Comparison of ENCODE assay signal across 8 mouse cellular contexts in genomic region chr11:70525726-70526125, GRCm38 (mm10). TPM values are rescaled to one million over a fixed set of nuclear protein-coding genes. Genes with fewer than 3 reads are reported as not detected.
DNase-seq lines count a peak whose midpoint lies in the region; ATAC-seq and TF ChIP-seq lines count a peak whose summit lies in the region.

No protein-coding gene starts in this region.

- ATAC-seq in lung, embryonic 14.5 days (ENCODE audit: insufficient read depth), result peak; percentile 33
- ATAC-seq in intestine, embryonic 14.5 days (replicated peaks; ENCODE audit: low FRiP score, low TSS enrichment, low read depth), result peak; percentile 54
- ATAC-seq in neural tube, embryonic 13.5 days (ENCODE audit: low read depth), result peak; percentile 32

- DNase-seq in lung, embryonic 14.5 days, result peak; percentile 54
- no peak for DNase-seq in lung, adult 18-20 months
- DNase-seq in embryonic facial prominence, embryonic 10.5 days (ENCODE audit: low spot score), result no peak
- DNase-seq in intestine, embryonic 14.5 days (ENCODE audit: low spot score), result no peak
- no peak for DNase-seq in ovary, postnatal 14 days (ENCODE audit: low spot score)
- DNase-seq in T-cell, adult 2 months (ENCODE audit: low spot score), result no peak
- no peak for DNase-seq in thymus, postnatal 10 days (ENCODE audit: low spot score in 2 of 2)

- no peak overlapping the region; the same call in 1 of the 2 replicates for H3K27ac ChIP-seq in lung, embryonic 14.5 days (ENCODE audit: low read depth)
- H3K27ac ChIP-seq in embryonic facial prominence, embryonic 10.5 days (replicated peaks), result peak overlapping the region; percentile 90
- no peak overlapping the region for H3K27ac ChIP-seq in intestine, embryonic 14.5 days (ENCODE audit: low read depth)
- H3K27ac ChIP-seq in neural tube, embryonic 13.5 days (replicated peaks), result peak overlapping the region; percentile 68

- 2% methylated on average over 12 of the region's 12 CpGs for WGBS in lung, embryonic 14.5 days
- 4% methylated on average over 12 of the region's 12 CpGs for WGBS in embryonic facial prominence, embryonic 10.5 days
- WGBS in intestine, embryonic 14.5 days, result 2% methylated on average over 12 of the region's 12 CpGs
- 2% methylated on average over 12 of the region's 12 CpGs for WGBS in neural tube, embryonic 13.5 days

- peaks cover 32% of the 10 kb centered on the region for H3K36me3 ChIP-seq in lung, embryonic 14.5 days (ENCODE audit: insufficient read depth)
- H3K36me3 ChIP-seq in embryonic facial prominence, embryonic 10.5 days (replicated peaks), result peaks cover 38% of the 10 kb centered on the region
- peaks cover 31% of the 10 kb centered on the region for H3K36me3 ChIP-seq in intestine, embryonic 14.5 days (ENCODE audit: control insufficient read depth, insufficient read depth, low read length)
- peaks cover 30% of the 10 kb centered on the region for H3K36me3 ChIP-seq in neural tube, embryonic 13.5 days

- no peaks in the 10 kb centered on the region for H3K27me3 ChIP-seq in lung, embryonic 14.5 days (ENCODE audit: insufficient read depth, low read length)
- 0 out of 2 replicates have a peak, but pooled peaks cover 6% of the 10 kb centered on the region for H3K27me3 ChIP-seq in embryonic facial prominence, embryonic 10.5 days (replicated peaks; ENCODE audit: low read depth, poor library complexity, severe bottlenecking)
- H3K27me3 ChIP-seq in intestine, embryonic 14.5 days (replicated peaks; ENCODE audit: control insufficient read depth, insufficient read depth, low read length), result no peaks in the 10 kb centered on the region
- H3K27me3 ChIP-seq in neural tube, embryonic 13.5 days, result no peaks in the 10 kb centered on the region

- H3K4me3 ChIP-seq in lung, embryonic 14.5 days (ENCODE audit: low read depth, low read length), result peak overlapping the region; percentile 75
- H3K4me3 ChIP-seq in embryonic facial prominence, embryonic 10.5 days, result peak overlapping the region; percentile 82
- H3K4me3 ChIP-seq in intestine, embryonic 14.5 days (ENCODE audit: low read depth, low read length), result peak overlapping the region; percentile 68
- H3K4me3 ChIP-seq in neural tube, embryonic 13.5 days, result peak overlapping the region; percentile 69

- no peak for TF ChIP-seq CTCF in lung, embryonic 14.5 days (IDR thresholded peaks at IDR 0.05; ENCODE audit: low read depth)

- H3K9ac ChIP-seq in lung, embryonic 14.5 days, result peak overlapping the region; percentile 73
- peak overlapping the region; percentile 66 for H3K9ac ChIP-seq in intestine, embryonic 14.5 days (ENCODE audit: low read length)
- peak overlapping the region; percentile 87 for H3K9ac ChIP-seq in neural tube, embryonic 13.5 days

- peaks cover 4% of the 10 kb centered on the region; the same call in 1 of the 2 replicates for H3K4me1 ChIP-seq in lung, embryonic 14.5 days (ENCODE audit: insufficient read depth)
- peaks cover 9% of the 10 kb centered on the region for H3K4me1 ChIP-seq in embryonic facial prominence, embryonic 10.5 days
- peaks cover 5% of the 10 kb centered on the region for H3K4me1 ChIP-seq in intestine, embryonic 14.5 days (replicated peaks; ENCODE audit: control insufficient read depth, insufficient read depth, low read length)
- peaks cover 20% of the 10 kb centered on the region for H3K4me1 ChIP-seq in neural tube, embryonic 13.5 days (replicated peaks)

- H3K4me2 ChIP-seq in lung, embryonic 14.5 days, result peak overlapping the region; percentile 86
- peak overlapping the region; percentile 66 for H3K4me2 ChIP-seq in intestine, embryonic 14.5 days (ENCODE audit: low read length)
- peak overlapping the region; percentile 83 for H3K4me2 ChIP-seq in neural tube, embryonic 13.5 days

- no peaks in the 10 kb centered on the region for H3K9me3 ChIP-seq in lung, embryonic 14.5 days (ENCODE audit: low read depth, low read length)
- H3K9me3 ChIP-seq in embryonic facial prominence, embryonic 10.5 days, result no peaks in the 10 kb centered on the region
- H3K9me3 ChIP-seq in intestine, embryonic 14.5 days (ENCODE audit: control insufficient read depth, low read length), result no peaks in the 10 kb centered on the region
- H3K9me3 ChIP-seq in neural tube, embryonic 13.5 days, result no peaks in the 10 kb centered on the region

RNA-seq across cellular contexts. Expression of gene Psmb6, which starts 0.6 kb away (rescaled TPM):
- 778 and 813 TPM in 2 replicates for polyA plus RNA-seq in lung, embryonic 14.5 days (2014; fragmentation: Nextera tagmentation; extraction: Ambion mirVana)
- polyA plus RNA-seq in embryonic facial prominence, embryonic 10.5 days (2016; fragmentation: Nextera tagmentation; extraction: Ambion mirVana), result 1,123 and 1,132 TPM in 2 replicates
- polyA plus RNA-seq in intestine, embryonic 14.5 days (2014; fragmentation: Nextera tagmentation; extraction: Ambion mirVana), result 792 and 802 TPM in 2 replicates
- 814 and 884 TPM in 2 replicates for polyA plus RNA-seq in neural tube, embryonic 13.5 days (2015; fragmentation: Nextera tagmentation; extraction: Ambion mirVana)

RNA-seq across cellular contexts. Expression of gene Gltpd2, which starts 6.7 kb away (rescaled TPM):
- polyA plus RNA-seq in lung, embryonic 14.5 days (2014; fragmentation: Nextera tagmentation; extraction: Ambion mirVana), result 0.30 and 0.55 TPM in 2 replicates
- 0.43 and 0.44 TPM in 2 replicates for polyA plus RNA-seq in embryonic facial prominence, embryonic 10.5 days (2016; fragmentation: Nextera tagmentation; extraction: Ambion mirVana)
- polyA plus RNA-seq in intestine, embryonic 14.5 days (2014; fragmentation: Nextera tagmentation; extraction: Ambion mirVana), result 0.46 and 0.83 TPM in 2 replicates
- polyA plus RNA-seq in neural tube, embryonic 13.5 days (2015; fragmentation: Nextera tagmentation; extraction: Ambion mirVana), result 0.42 and 0.52 TPM in 2 replicates

RNA-seq across cellular contexts. Expression of gene Gm40193, which starts 7.0 kb away (rescaled TPM):
- polyA plus RNA-seq in lung, embryonic 14.5 days (2014; fragmentation: Nextera tagmentation; extraction: Ambion mirVana), result not detected in 2 replicates
- not detected in 2 replicates for polyA plus RNA-seq in embryonic facial prominence, embryonic 10.5 days (2016; fragmentation: Nextera tagmentation; extraction: Ambion mirVana)
- not detected in 2 replicates for polyA plus RNA-seq in intestine, embryonic 14.5 days (2014; fragmentation: Nextera tagmentation; extraction: Ambion mirVana)
- polyA plus RNA-seq in neural tube, embryonic 13.5 days (2015; fragmentation: Nextera tagmentation; extraction: Ambion mirVana), result not detected in 2 replicates

RNA-seq across cellular contexts. Expression of gene Vmo1, which starts 11.3 kb away (rescaled TPM):
- 0.38 TPM in 1 of 2 replicates, not detected in the other for polyA plus RNA-seq in lung, embryonic 14.5 days (2014; fragmentation: Nextera tagmentation; extraction: Ambion mirVana)
- polyA plus RNA-seq in embryonic facial prominence, embryonic 10.5 days (2016; fragmentation: Nextera tagmentation; extraction: Ambion mirVana), result not detected in 2 replicates
- 0.28 and 1.1 TPM in 2 replicates for polyA plus RNA-seq in intestine, embryonic 14.5 days (2014; fragmentation: Nextera tagmentation; extraction: Ambion mirVana)
- polyA plus RNA-seq in neural tube, embryonic 13.5 days (2015; fragmentation: Nextera tagmentation; extraction: Ambion mirVana), result 0.31 TPM in 1 of 2 replicates, not detected in the other

RNA-seq across cellular contexts. Expression of gene Pld2, which starts 14.1 kb away (rescaled TPM):
- 5.9 and 6.4 TPM in 2 replicates for polyA plus RNA-seq in lung, embryonic 14.5 days (2014; fragmentation: Nextera tagmentation; extraction: Ambion mirVana)
- 3.2 and 3.7 TPM in 2 replicates for polyA plus RNA-seq in embryonic facial prominence, embryonic 10.5 days (2016; fragmentation: Nextera tagmentation; extraction: Ambion mirVana)
- 9.7 and 11.7 TPM in 2 replicates for polyA plus RNA-seq in intestine, embryonic 14.5 days (2014; fragmentation: Nextera tagmentation; extraction: Ambion mirVana)
- 7.4 and 8.8 TPM in 2 replicates for polyA plus RNA-seq in neural tube, embryonic 13.5 days (2015; fragmentation: Nextera tagmentation; extraction: Ambion mirVana)

Comparison
In these comparisons a context has a peak if more than half of its experiments do, and no peak if none do; other contexts are left out.
1. H3K27ac ChIP-seq: peak in embryonic facial prominence, embryonic 10.5 days (single experiment) and neural tube, embryonic 13.5 days (single experiment); none in lung, embryonic 14.5 days (single experiment) and intestine, embryonic 14.5 days (single experiment).
2. Peak in every context shown above with its lines, with median percentiles within 50 percentile points of each other: ATAC-seq, H3K4me2 ChIP-seq, H3K4me3 ChIP-seq and H3K9ac ChIP-seq.